Mouse (Mus musculus) left cerebral cortex, postnatal 14 days (tissue): ENCODE results near the gene Slco6c1. TPM values are rescaled to one million over a fixed set of nuclear protein-coding genes. Genes with fewer than 3 reads are reported as not detected.
A peak's percentile ranks its signal among the peaks of the same experiment; 100 is the strongest.

Experiments
- DNase-seq, 2 experiments: peaks; one replicate each; pipeline ENCODE4 v3.0.0; 2021 to 2022; ENCODE audit warnings: low spot score in 2 of 2, mixed read lengths in 1 of 2
- intact Hi-C: fragments of 180-260 bp; cut with DNase I; formaldehyde crosslinking; loops from one replicate; pipeline ENCODE4 v1.15.1; 2025
- long read RNA-seq, 2 experiments: library from polyadenylated mRNA; stranded (forward); transcript quantifications; one replicate each; pipeline ENCODE4 v2.0.0; 2021
- total RNA-seq, 2 experiments: library from RNA; stranded (reverse); gene quantifications; 2 replicates each; pipeline ENCODE4 v1.2.3; 2021

Slco6c1 gene
- total RNA-seq = not detected
- long read RNA-seq, experiment 1 = 0 reads
- long read RNA-seq, experiment 2 = 0 reads

- no peak for DNase-seq
- intact Hi-C loops = no loop called here
Measured at GRCm38 (mm10) chr1:97128201-97128600, at the start of gene Slco6c1. TSS of gene Slco6c1 (minus strand) at chr1:97128301.

- DNase-seq = no peak
- intact Hi-C loops = loop anchor here (5.0 kb wide), 1 partner anchor 763 kb away; no protein-coding TSS in a partner anchor
Measured at GRCm38 (mm10) chr1:97038982-97039381, 89.1 kb downstream of the Slco6c1 start.

GRCm38 (mm10) chr1:97038548-97038947, 89.6 kb downstream of the Slco6c1 start:
- DNase-seq = peak; percentile 35 to 58
- intact Hi-C loops = loop anchor here (5.0 kb wide), 1 partner anchor 764 kb away; no protein-coding TSS in a partner anchor

- intact Hi-C loops = loop anchor here (5.0 kb wide), 1 partner anchor 764 kb away; no protein-coding TSS in a partner anchor
- DNase-seq = no peak
Measured at GRCm38 (mm10) chr1:97037955-97038354, 90.1 kb downstream of the Slco6c1 start.

- intact Hi-C loops = no loop called here
- DNase-seq = no peak
Measured at GRCm38 (mm10) chr1:97021388-97021787, 106.7 kb downstream of the Slco6c1 start.

GRCm38 (mm10) chr1:97019404-97019803, 108.7 kb downstream of the Slco6c1 start:
- DNase-seq = no peak
- intact Hi-C loops = loop anchor here (1.0 kb wide), 1 partner anchor 173 kb away; no protein-coding TSS in a partner anchor

- DNase-seq = peak; percentile 80 to 83
- intact Hi-C loops = loop anchor here (1.0 kb wide), 1 partner anchor 173 kb away; no protein-coding TSS in a partner anchor
Measured at GRCm38 (mm10) chr1:97018978-97019377, 109.1 kb downstream of the Slco6c1 start.
